Mouse (Mus musculus): ENCODE data around the gene Slc25a27. TPM values are rescaled to one million over a fixed set of nuclear protein-coding genes. Genes with fewer than 3 reads are reported as not detected.

The Slc25a27 gene
- polyA plus RNA-seq, 1 experiment from 2014 or later: 2.9 TPM

GRCm38 (mm10) chr17:43704216-43704930, 37.4 kb upstream of the Slc25a27 start:
- WGBS: 86% methylated on average over 12 of the region's 12 CpGs
- TF ChIP-seq CTCF (IDR thresholded peaks at IDR 0.05; ENCODE audit: low read depth): no peak
- no peaks in the 10 kb centered on the region for H3K4me1 ChIP-seq (replicated peaks; ENCODE audit: control insufficient read depth, insufficient read depth, low read length)
- H3K27ac ChIP-seq (ENCODE audit: low read depth, low read length): no peak overlapping the region
- no peak for ATAC-seq
- no peak overlapping the region for H3K4me2 ChIP-seq (replicated peaks; ENCODE audit: low read depth)
- no peak overlapping the region for H3K9ac ChIP-seq (ENCODE audit: low read depth, low read length)
- no peaks in the 10 kb centered on the region for H3K27me3 ChIP-seq (replicated peaks; ENCODE audit: control insufficient read depth, insufficient read depth, low read length)
- H3K9me3 ChIP-seq (ENCODE audit: control insufficient read depth): no peaks in the 10 kb centered on the region
- H3K4me3 ChIP-seq (ENCODE audit: low read depth, low read length): no peak overlapping the region
- no peaks in the 10 kb centered on the region; the same call in 1 of the 2 replicates for H3K36me3 ChIP-seq (ENCODE audit: control insufficient read depth, insufficient read depth)

- Histone ChIP-seq H3K27ac (ENCODE audit: low read depth, low read length) (no peak overlapping the region), H3K9ac (ENCODE audit: low read depth, low read length) (no peak overlapping the region), H3K36me3 (ENCODE audit: control insufficient read depth, insufficient read depth) (no peaks in the 10 kb centered on the region), H3K4me1 (replicated peaks; ENCODE audit: control insufficient read depth, insufficient read depth, low read length) (no peaks in the 10 kb centered on the region), H3K4me3 (ENCODE audit: low read depth, low read length) (no peak overlapping the region), H3K9me3 (ENCODE audit: control insufficient read depth) (no peaks in the 10 kb centered on the region), H3K4me2 (replicated peaks; ENCODE audit: low read depth) (no peak overlapping the region), H3K27me3 (replicated peaks; ENCODE audit: control insufficient read depth, insufficient read depth, low read length) (no peaks in the 10 kb centered on the region)
- ATAC-seq: no peak
- peak; percentile 78 for TF ChIP-seq CTCF (IDR thresholded peaks at IDR 0.05; ENCODE audit: low read depth)
- WGBS: 73% methylated on average over 6 of the region's 6 CpGs
Measured at GRCm38 (mm10) chr17:43701060-43701459, 34.0 kb upstream of the Slc25a27 start.

GRCm38 (mm10) chr17:43698997-43699649, 32.1 kb upstream of the Slc25a27 start:
- Histone ChIP-seq H3K27ac (ENCODE audit: low read depth, low read length) (no peak overlapping the region), H3K4me2 (replicated peaks; ENCODE audit: low read depth) (no peak overlapping the region), H3K27me3 (replicated peaks; ENCODE audit: control insufficient read depth, insufficient read depth, low read length) (no peaks in the 10 kb centered on the region), H3K4me1 (replicated peaks; ENCODE audit: control insufficient read depth, insufficient read depth, low read length) (no peaks in the 10 kb centered on the region), H3K4me3 (ENCODE audit: low read depth, low read length) (no peak overlapping the region), H3K36me3 (ENCODE audit: control insufficient read depth, insufficient read depth) (no peaks in the 10 kb centered on the region; the same call in 1 of the 2 replicates), H3K9me3 (ENCODE audit: control insufficient read depth) (no peaks in the 10 kb centered on the region), H3K9ac (ENCODE audit: low read depth, low read length) (no peak overlapping the region)
- 35% methylated on average over 14 of the region's 14 CpGs for WGBS
- TF ChIP-seq CTCF (IDR thresholded peaks at IDR 0.05; ENCODE audit: low read depth): peak; percentile 90
- no peak for ATAC-seq

GRCm38 (mm10) chr17:43689591-43689990, 22.6 kb upstream of the Slc25a27 start:
- Histone ChIP-seq H3K9ac (ENCODE audit: low read depth, low read length) (no peak overlapping the region), H3K27ac (ENCODE audit: low read depth, low read length) (no peak overlapping the region), H3K27me3 (replicated peaks; ENCODE audit: control insufficient read depth, insufficient read depth, low read length) (no peaks in the 10 kb centered on the region), H3K4me3 (ENCODE audit: low read depth, low read length) (no peak overlapping the region), H3K4me2 (replicated peaks; ENCODE audit: low read depth) (no peak overlapping the region), H3K36me3 (ENCODE audit: control insufficient read depth, insufficient read depth) (no peaks in the 10 kb centered on the region), H3K4me1 (replicated peaks; ENCODE audit: control insufficient read depth, insufficient read depth, low read length) (no peaks in the 10 kb centered on the region), H3K9me3 (ENCODE audit: control insufficient read depth) (no peaks in the 10 kb centered on the region)
- 83% methylated on average over 9 of the region's 9 CpGs for WGBS
- no peak for ATAC-seq
- no peak for TF ChIP-seq CTCF (IDR thresholded peaks at IDR 0.05; ENCODE audit: low read depth)

GRCm38 (mm10) chr17:43684638-43685037, 17.6 kb upstream of the Slc25a27 start:
- TF ChIP-seq CTCF (IDR thresholded peaks at IDR 0.05; ENCODE audit: low read depth): no peak
- H3K4me2 ChIP-seq (replicated peaks; ENCODE audit: low read depth): no peak overlapping the region
- H3K9ac ChIP-seq (ENCODE audit: low read depth, low read length): no peak overlapping the region
- no peaks in the 10 kb centered on the region for H3K36me3 ChIP-seq (ENCODE audit: control insufficient read depth, insufficient read depth)
- no peaks in the 10 kb centered on the region for H3K4me1 ChIP-seq (replicated peaks; ENCODE audit: control insufficient read depth, insufficient read depth, low read length)
- no peak overlapping the region for H3K27ac ChIP-seq (ENCODE audit: low read depth, low read length)
- ATAC-seq: no peak
- H3K9me3 ChIP-seq (ENCODE audit: control insufficient read depth): no peaks in the 10 kb centered on the region
- WGBS: 93% methylated on average over 5 of the region's 5 CpGs
- no peaks in the 10 kb centered on the region for H3K27me3 ChIP-seq (replicated peaks; ENCODE audit: control insufficient read depth, insufficient read depth, low read length)
- no peak overlapping the region for H3K4me3 ChIP-seq (ENCODE audit: low read depth, low read length)

GRCm38 (mm10) chr17:43684086-43684485, 17.1 kb upstream of the Slc25a27 start:
- H3K4me2 ChIP-seq (replicated peaks; ENCODE audit: low read depth): no peak overlapping the region
- H3K27ac ChIP-seq (ENCODE audit: low read depth, low read length): no peak overlapping the region
- no peak for ATAC-seq
- no peak for TF ChIP-seq CTCF (IDR thresholded peaks at IDR 0.05; ENCODE audit: low read depth)
- H3K27me3 ChIP-seq (replicated peaks; ENCODE audit: control insufficient read depth, insufficient read depth, low read length): no peaks in the 10 kb centered on the region
- no peaks in the 10 kb centered on the region for H3K4me1 ChIP-seq (replicated peaks; ENCODE audit: control insufficient read depth, insufficient read depth, low read length)
- H3K9ac ChIP-seq (ENCODE audit: low read depth, low read length): no peak overlapping the region
- no peaks in the 10 kb centered on the region for H3K9me3 ChIP-seq (ENCODE audit: control insufficient read depth)
- 84% methylated on average over 7 of the region's 7 CpGs for WGBS
- H3K4me3 ChIP-seq (ENCODE audit: low read depth, low read length): no peak overlapping the region
- no peaks in the 10 kb centered on the region for H3K36me3 ChIP-seq (ENCODE audit: control insufficient read depth, insufficient read depth)

All from intestine, postnatal 0 days (tissue).